Mouse (Mus musculus) E14TG2a.4 (cell line): ENCODE results near the gene Gins3.

Experiments used
- CTCF ChIP-seq: conservative IDR thresholded peaks from 2 replicates; pipeline ENCODE4 v1.5.1; 2014; ENCODE audit warnings: low read length
- POU5F1 ChIP-seq: IDR thresholded peaks from 2 replicates; pipeline ENCODE4 v1.6.1; 2014; ENCODE audit warnings: low read length, borderline replicate concordance

DNA sequence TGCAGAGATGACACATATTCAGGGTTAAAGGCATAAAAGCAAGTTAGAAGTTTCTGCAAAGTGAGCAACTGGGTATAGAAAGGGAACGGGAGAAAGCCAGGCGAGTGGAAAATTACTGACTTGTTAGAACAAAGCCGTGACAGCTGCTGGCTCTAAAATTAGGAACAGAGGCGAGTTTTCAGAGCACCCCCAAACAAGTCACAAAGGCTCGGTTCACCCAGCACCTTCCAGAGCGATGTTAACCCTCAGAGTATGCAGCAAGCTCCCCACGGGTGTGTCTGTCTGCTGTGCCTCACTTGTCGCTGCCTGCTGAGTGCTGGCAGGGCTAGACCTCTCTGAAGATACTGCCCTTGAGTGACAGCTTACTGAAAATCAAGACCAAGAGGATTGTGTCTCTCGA lies 26.0 kb upstream of the Gins3 start:
- TF ChIP-seq CTCF: no peak
- no peak for TF ChIP-seq POU5F1
